Mouse (Mus musculus) erythroblast, embryonic 14.5 days (primary cell): ENCODE results near the gene Gm7029.

Source experiments
- GATA1 ChIP-seq: IDR thresholded peaks from 2 replicates; pipeline ENCODE4 v1.6.1; 2012; ENCODE audit warnings: low read length, inconsistent platforms, mixed read lengths
- TAL1 ChIP-seq: IDR thresholded peaks from 3 replicates; pipeline ENCODE4 v1.6.1; 2012; ENCODE audit warnings: low read length, inconsistent platforms, mixed read lengths

GRCm38 (mm10) chr17:33851331-33851730 is 22.3 kb upstream of the Gm7029 start:
- TF ChIP-seq TAL1 (no peak), GATA1 (no peak)
